Mouse (Mus musculus) lung, postnatal 0 days (tissue): ENCODE results near the gene Map3k12. TPM values are rescaled to one million over a fixed set of nuclear protein-coding genes. Genes with fewer than 3 reads are reported as not detected.
A peak's percentile ranks its signal among the peaks of the same experiment; 100 is the strongest.

Experiments
- ATAC-seq: fragments of 200-750 bp; cut with Nextera tagmentation; 2 replicates; pipeline ENCODE4 v1.8.0; 2017; ENCODE audit warnings: moderate library complexity
- DNase-seq: peaks from one replicate; pipeline ENCODE4 v3.0.0-alpha.2; 2016; ENCODE audit warnings: low spot score
- H3K27ac ChIP-seq: fragments of 300-500 bp; sonication (generic); 2 replicates; pipeline ENCODE4 v1.5.1; 2014; ENCODE audit warnings: antibody characterized with exemption, mild to moderate bottlenecking, low read length, mixed read lengths
- H3K27me3 ChIP-seq: fragments of 300-500 bp; sonication (generic); replicated peaks from 2 replicates; pipeline ENCODE4 v1.6.1; 2014; ENCODE audit warnings: low read length, mixed read lengths; ENCODE audit not compliant: insufficient read depth
- H3K36me3 ChIP-seq: fragments of 300-500 bp; sonication (generic); 2 replicates; pipeline ENCODE4 v1.6.1; 2014; ENCODE audit warnings: low read length, mixed read lengths; ENCODE audit not compliant: insufficient read depth
- H3K4me1 ChIP-seq: fragments of 300-500 bp; sonication (generic); 2 replicates; pipeline ENCODE4 v1.6.1; 2014; ENCODE audit warnings: antibody characterized with exemption, low read depth, low read length, mixed read lengths; ENCODE audit not compliant: insufficient read depth
- H3K4me2 ChIP-seq: fragments of 300-500 bp; sonication (generic); replicated peaks from 2 replicates; pipeline ENCODE4 v1.6.1; 2014; ENCODE audit warnings: low read depth, mild to moderate bottlenecking, low read length, moderate library complexity, mixed read lengths
- H3K4me3 ChIP-seq: fragments of 300-500 bp; sonication (generic); 2 replicates; pipeline ENCODE4 v1.5.1; 2014; ENCODE audit warnings: low read depth, low read length
- H3K9ac ChIP-seq: fragments of 300-500 bp; sonication (generic); replicated peaks from 2 replicates; pipeline ENCODE4 v1.6.1; 2014; ENCODE audit warnings: low read depth, mild to moderate bottlenecking
- H3K9me3 ChIP-seq: fragments of 300-500 bp; sonication (generic); 2 replicates; pipeline ENCODE4 v1.6.1; 2016; ENCODE audit warnings: low read length, mixed read lengths
- CTCF ChIP-seq: IDR thresholded peaks from 2 replicates; pipeline ENCODE4 v1.5.1; 2016; ENCODE audit warnings: antibody characterized with exemption, mild to moderate bottlenecking
- EP300 ChIP-seq: IDR thresholded peaks from 2 replicates; pipeline ENCODE4 v1.6.1; 2016; ENCODE audit warnings: antibody characterized with exemption, mild to moderate bottlenecking, control low read depth
- WGBS: fragments of 180-500 bp; shearing (Covaris S2); extraction: QIAGEN DNeasy Blood & Tissue Kit; methylation state at CpG from one replicate; pipeline ENCODE4 v1.1.7; 2014; 5-methylcytosine and 5-hydroxymethylcytosine counted together
- polyA plus RNA-seq: library from polyadenylated mRNA; unstranded; fragments of >200 nt; fragmentation: Nextera tagmentation; extraction: Ambion mirVana; gene quantifications from 2 replicates; pipeline ENCODE4 v1.2.1, GENCODE M21; 2015

The Map3k12 gene
- polyA plus RNA-seq, 1 experiment from 2014 or later = 4.2 TPM

- no peak overlapping the region for H3K4me3 ChIP-seq
- H3K27ac ChIP-seq = no peak overlapping the region
- TF ChIP-seq CTCF = no peak
- no peak for TF ChIP-seq EP300
- no peaks in the 10 kb centered on the region for H3K27me3 ChIP-seq
- DNase-seq (no peak), ATAC-seq (no peak)
- H3K36me3 ChIP-seq = no peaks in the 10 kb centered on the region
- no peak overlapping the region for H3K9ac ChIP-seq
- H3K9me3 ChIP-seq = no peaks in the 10 kb centered on the region
- no peak overlapping the region for H3K4me2 ChIP-seq
- no peaks in the 10 kb centered on the region; the same call in 1 of the 2 replicates for H3K4me1 ChIP-seq
Measured at GRCm38 (mm10) chr15:102512471-102512870, 4.4 kb downstream of the Map3k12 start.

GRCm38 (mm10) chr15:102512010-102512409, 4.9 kb downstream of the Map3k12 start:
- Histone ChIP-seq H3K4me2 (no peak overlapping the region), H3K36me3 (no peaks in the 10 kb centered on the region), H3K4me1 (no peaks in the 10 kb centered on the region; the same call in 1 of the 2 replicates), H3K9ac (no peak overlapping the region), H3K4me3 (no peak overlapping the region), H3K27me3 (no peaks in the 10 kb centered on the region), H3K9me3 (no peaks in the 10 kb centered on the region), H3K27ac (no peak overlapping the region)
- DNase-seq (no peak), ATAC-seq (no peak)
- TF ChIP-seq EP300 = no peak
- TF ChIP-seq CTCF = no peak
- 49% methylated on average over 5 of the region's 5 CpGs for WGBS

GRCm38 (mm10) chr15:102511285-102511833, 5.5 kb downstream of the Map3k12 start:
- H3K4me3 ChIP-seq = no peak overlapping the region
- H3K27ac ChIP-seq = no peak overlapping the region
- 17% methylated on average over 6 of the region's 6 CpGs for WGBS
- H3K9ac ChIP-seq = no peak overlapping the region
- DNase-seq (no peak), ATAC-seq (no peak)
- H3K4me1 ChIP-seq = no peaks in the 10 kb centered on the region; the same call in 1 of the 2 replicates
- no peaks in the 10 kb centered on the region for H3K27me3 ChIP-seq
- H3K4me2 ChIP-seq = peak overlapping the region; percentile 99
- H3K36me3 ChIP-seq = no peaks in the 10 kb centered on the region
- TF ChIP-seq EP300 = no peak
- no peak for TF ChIP-seq CTCF
- no peaks in the 10 kb centered on the region for H3K9me3 ChIP-seq

GRCm38 (mm10) chr15:102510590-102511284, 6.1 kb downstream of the Map3k12 start:
- TF ChIP-seq EP300 (no peak), CTCF (peak; percentile 2; the same call in 1 of the 2 replicates)
- H3K4me1 ChIP-seq = no peaks in the 10 kb centered on the region; the same call in 1 of the 2 replicates
- H3K4me3 ChIP-seq = peak overlapping the region; percentile 60
- H3K9ac ChIP-seq = peak overlapping the region; percentile 50
- WGBS = 3% methylated on average over 29 of the region's 34 CpGs
- peak; percentile 97 for ATAC-seq
- no peaks in the 10 kb centered on the region for H3K36me3 ChIP-seq
- H3K4me2 ChIP-seq = peak overlapping the region; percentile 99
- H3K27ac ChIP-seq = peak overlapping the region; percentile 57
- peak; percentile 93 for DNase-seq
- H3K27me3 ChIP-seq = no peaks in the 10 kb centered on the region
- H3K9me3 ChIP-seq = no peaks in the 10 kb centered on the region

GRCm38 (mm10) chr15:102510110-102510509, 6.8 kb downstream of the Map3k12 start:
- ATAC-seq = peak; percentile 27
- Histone ChIP-seq H3K9ac (peak overlapping the region; percentile 50), H3K36me3 (no peaks in the 10 kb centered on the region), H3K27ac (peak overlapping the region; percentile 57), H3K4me3 (peak overlapping the region; percentile 60), H3K4me2 (peak overlapping the region; percentile 99), H3K9me3 (no peaks in the 10 kb centered on the region), H3K4me1 (no peaks in the 10 kb centered on the region; the same call in 1 of the 2 replicates), H3K27me3 (no peaks in the 10 kb centered on the region)
- DNase-seq = no peak
- 8% methylated on average over 9 of the region's 9 CpGs for WGBS
- TF ChIP-seq EP300 = no peak
- no peak for TF ChIP-seq CTCF

- no peak for DNase-seq
- Histone ChIP-seq H3K4me2 (no peak overlapping the region), H3K27ac (no peak overlapping the region), H3K36me3 (peaks cover 8% of the 10 kb centered on the region; the same call in 1 of the 2 replicates), H3K4me1 (no peaks in the 10 kb centered on the region; the same call in 1 of the 2 replicates), H3K27me3 (no peaks in the 10 kb centered on the region), H3K4me3 (no peak overlapping the region), H3K9ac (no peak overlapping the region), H3K9me3 (no peaks in the 10 kb centered on the region)
- 76% methylated on average over 3 of the region's 3 CpGs for WGBS
- no peak for ATAC-seq
- TF ChIP-seq CTCF (no peak), EP300 (no peak)
Measured at GRCm38 (mm10) chr15:102508336-102508735, 8.5 kb downstream of the Map3k12 start.
